Mouse (Mus musculus): Measurements from ENCODE around the gene Cyp2d34.

DNA sequence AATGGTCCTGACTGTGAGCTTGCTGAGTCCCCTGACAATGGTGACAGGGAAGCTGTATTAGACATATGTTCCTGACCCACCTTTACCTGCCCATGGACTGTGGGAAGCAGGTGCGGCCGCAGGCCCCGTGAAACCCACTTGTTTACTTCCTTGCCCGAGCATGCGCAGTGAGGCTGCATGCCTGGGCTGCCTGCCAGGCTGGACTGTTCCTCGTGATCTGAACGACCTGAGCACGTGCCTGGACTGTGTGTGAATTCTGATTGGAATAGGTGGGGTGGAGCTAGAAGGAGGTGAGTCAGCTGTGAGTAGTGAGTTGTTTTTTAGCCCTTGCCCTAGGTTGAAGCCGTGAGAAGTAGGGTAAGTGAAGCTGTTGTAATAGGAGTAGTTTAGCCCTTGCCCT is 38.1 kb downstream of the Cyp2d34 start:
- no peak for TF ChIP-seq GATA1 (IDR thresholded peaks at IDR 0.05; ENCODE audit: borderline replicate concordance, low read length)
- TF ChIP-seq FLI1 (IDR thresholded peaks at IDR 0.05; ENCODE audit: low read length) = no peak

All from megakaryocyte, embryonic 14.5 days (primary cell).